Mouse (Mus musculus) spleen, postnatal 14 days (tissue): ENCODE data around the gene Gm49776.
"Not testable (repeated sequence)": the region's sequence is repeated elsewhere in the genome, so short reads cannot be mapped to it uniquely, and the experiment has no call there.

Experiments
- DNase-seq, 2 experiments: peaks; one replicate each; pipeline ENCODE4 v3.0.0; 2021 to 2022; ENCODE audit warnings: low spot score in 2 of 2

Gene Gm49776

GRCm38 (mm10) chr16:18258221-18258620, at the start of gene Gm49776:
Gm49776 (minus strand) TSS chr16:18258321.
- DNase-seq = no peak

- DNase-seq = not testable (repeated sequence)
Measured at GRCm38 (mm10) chr16:18289614-18290013, 31.5 kb upstream of the Gm49776 start.

GRCm38 (mm10) chr16:18289067-18289588, 31.0 kb upstream of the Gm49776 start, which contains the start of gene Dgcr8:
Dgcr8 (minus strand) TSS chr16:18289246.
- DNase-seq = peak; percentile 96 to 97

- DNase-seq = peak in 1 of 2 experiments; percentile 74
Measured at GRCm38 (mm10) chr16:18288581-18289061, 30.5 kb upstream of the Gm49776 start.

GRCm38 (mm10) chr16:18288166-18288565, 30.0 kb upstream of the Gm49776 start:
- no peak for DNase-seq

GRCm38 (mm10) chr16:18275166-18275565, 17.0 kb upstream of the Gm49776 start:
- no peak for DNase-seq

- no peak for DNase-seq
Measured at GRCm38 (mm10) chr16:18268182-18268581, 10.1 kb upstream of the Gm49776 start.

- DNase-seq = no peak
Measured at GRCm38 (mm10) chr16:18265024-18265423, 6.9 kb upstream of the Gm49776 start.

GRCm38 (mm10) chr16:18253866-18254265, 4.3 kb downstream of the Gm49776 start:
- no peak for DNase-seq

GRCm38 (mm10) chr16:18252736-18253135, 5.4 kb downstream of the Gm49776 start:
- no peak for DNase-seq

GRCm38 (mm10) chr16:18250828-18251790, 7.0 kb downstream of the Gm49776 start:
- DNase-seq = no peak

- no peak for DNase-seq
Measured at GRCm38 (mm10) chr16:18250231-18250630, 7.9 kb downstream of the Gm49776 start.

- peak; percentile 44 to 49 for DNase-seq
Measured at GRCm38 (mm10) chr16:18249364-18249967, 8.7 kb downstream of the Gm49776 start.

GRCm38 (mm10) chr16:18248433-18249363, 9.4 kb downstream of the Gm49776 start, which contains the start of the genes Trmt2a and Ranbp1:
Trmt2a (plus strand) TSS chr16:18248679.
Ranbp1 (minus strand) TSS chr16:18248732.
- peak; percentile 96 to 98 for DNase-seq

GRCm38 (mm10) chr16:18247521-18248399, 10.4 kb downstream of the Gm49776 start:
- DNase-seq = no peak

GRCm38 (mm10) chr16:18241581-18241980, 16.5 kb downstream of the Gm49776 start:
- DNase-seq = no peak

- no peak for DNase-seq
Measured at GRCm38 (mm10) chr16:18236676-18237501, 21.2 kb downstream of the Gm49776 start.

- DNase-seq = no peak
Measured at GRCm38 (mm10) chr16:18235389-18236065, 22.6 kb downstream of the Gm49776 start.
